Mouse (Mus musculus) stomach, embryonic 16.5 days (tissue): ENCODE data around the gene Stac2. TPM values are rescaled to one million over a fixed set of nuclear protein-coding genes. Genes with fewer than 3 reads are reported as not detected.

Experiments
- ATAC-seq: fragments of 200-750 bp; cut with Nextera tagmentation; 2 replicates; pipeline ENCODE4 v1.8.0; 2017; ENCODE audit warnings: moderate number of reproducible peaks, moderate TSS enrichment; ENCODE audit not compliant: insufficient read depth, low FRiP score
- H3K27ac ChIP-seq: fragments of 300-500 bp; sonication (generic); 2 replicates; pipeline ENCODE4 v1.5.1; 2014; ENCODE audit warnings: low read length
- H3K27me3 ChIP-seq: fragments of 300-500 bp; sonication (generic); 2 replicates; pipeline ENCODE4 v1.6.1; 2014; ENCODE audit warnings: low read length, control low read depth, mixed read lengths; ENCODE audit not compliant: control insufficient read depth, insufficient read depth
- H3K36me3 ChIP-seq: fragments of 300-500 bp; sonication (generic); 2 replicates; pipeline ENCODE4 v1.6.1; 2014; ENCODE audit warnings: low read length; ENCODE audit not compliant: control insufficient read depth, insufficient read depth
- H3K4me1 ChIP-seq: fragments of 300-500 bp; sonication (generic); 2 replicates; pipeline ENCODE4 v1.6.1; 2014; ENCODE audit warnings: low read length, control low read depth, mixed read lengths; ENCODE audit not compliant: control insufficient read depth, insufficient read depth
- H3K4me2 ChIP-seq: fragments of 300-500 bp; sonication (generic); 2 replicates; pipeline ENCODE4 v1.6.1; 2014; ENCODE audit warnings: low read depth, low read length, mixed read lengths
- H3K4me3 ChIP-seq: fragments of 300-500 bp; sonication (generic); replicated peaks from 2 replicates; pipeline ENCODE4 v1.5.1; 2014; ENCODE audit warnings: mild to moderate bottlenecking, low read length
- H3K9ac ChIP-seq: fragments of 300-500 bp; sonication (generic); 2 replicates; pipeline ENCODE4 v1.6.1; 2014; ENCODE audit warnings: low read length
- H3K9me3 ChIP-seq: fragments of 300-500 bp; sonication (generic); replicated peaks from 2 replicates; pipeline ENCODE4 v1.6.1; 2016; ENCODE audit warnings: low read length, control low read depth; ENCODE audit not compliant: control insufficient read depth
- WGBS: fragments of 180-500 bp; shearing (Covaris S2); extraction: QIAGEN DNeasy Blood & Tissue Kit; methylation state at CpG from one replicate; pipeline ENCODE4 v1.1.7; 2014; 5-methylcytosine and 5-hydroxymethylcytosine counted together
- polyA plus RNA-seq: library from polyadenylated mRNA; unstranded; fragments of >200 nt; fragmentation: Nextera tagmentation; extraction: Ambion mirVana; gene quantifications from 2 replicates; pipeline ENCODE4 v1.2.1, GENCODE M21; 2015

Gene Stac2
- polyA plus RNA-seq, 1 experiment from 2014 or later: 0.25 TPM

DNA sequence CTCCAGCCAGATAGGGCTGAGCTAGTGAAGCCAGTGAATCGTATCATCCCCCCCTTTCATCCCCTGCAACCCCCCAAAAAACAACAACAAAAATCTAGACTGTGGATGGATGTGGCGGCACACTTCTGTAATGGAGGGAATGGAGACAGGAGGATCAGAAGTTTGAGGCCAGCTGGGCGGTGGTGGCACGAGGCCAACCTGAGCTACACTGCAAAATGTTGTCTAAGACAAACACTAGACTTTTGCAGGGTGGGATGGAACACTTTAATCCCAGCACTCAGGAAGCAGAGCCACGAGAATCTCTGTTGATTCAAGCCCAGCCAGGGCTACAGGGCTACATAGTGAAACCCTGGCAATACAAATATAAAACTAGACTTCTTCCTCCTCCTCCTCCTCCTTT is 9.2 kb downstream of the Stac2 start:
- no peaks in the 10 kb centered on the region; the same call in 1 of the 2 replicates for H3K27me3 ChIP-seq
- H3K4me2 ChIP-seq: no peak overlapping the region
- H3K36me3 ChIP-seq: no peaks in the 10 kb centered on the region
- peaks cover 4% of the 10 kb centered on the region; the same call in 1 of the 2 replicates for H3K4me1 ChIP-seq
- WGBS: 44% methylated on average over 5 of the region's 5 CpGs
- ATAC-seq: no peak
- H3K9me3 ChIP-seq: no peaks in the 10 kb centered on the region
- no peak overlapping the region for H3K9ac ChIP-seq
- no peak overlapping the region for H3K4me3 ChIP-seq
- H3K27ac ChIP-seq: no peak overlapping the region

DNA sequence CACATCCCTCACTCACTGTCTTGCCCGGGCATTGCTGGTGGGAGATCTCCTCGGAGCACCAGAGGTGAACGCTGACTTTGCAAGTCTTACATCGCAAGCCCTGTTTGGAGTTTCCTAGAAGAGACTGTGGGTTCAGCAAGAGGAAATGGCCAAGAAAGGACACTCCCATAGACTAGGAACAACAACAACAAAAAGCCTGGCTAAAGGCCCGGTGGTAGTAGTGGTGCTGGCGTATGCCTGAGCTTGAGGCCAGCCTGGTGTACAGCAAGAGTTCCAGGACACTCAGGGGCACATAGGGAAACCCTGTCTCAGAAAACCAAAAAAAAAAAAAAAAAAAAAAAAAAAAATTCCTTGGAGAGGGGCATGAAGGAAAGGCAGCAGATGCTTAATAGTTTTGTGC is 10.5 kb downstream of the Stac2 start:
- no peak overlapping the region for H3K4me3 ChIP-seq
- peaks cover 4% of the 10 kb centered on the region; the same call in 1 of the 2 replicates for H3K4me1 ChIP-seq
- no peak for ATAC-seq
- H3K9ac ChIP-seq: no peak overlapping the region
- no peaks in the 10 kb centered on the region for H3K27me3 ChIP-seq
- H3K36me3 ChIP-seq: no peaks in the 10 kb centered on the region
- no peak overlapping the region for H3K4me2 ChIP-seq
- H3K9me3 ChIP-seq: no peaks in the 10 kb centered on the region
- 78% methylated on average over 6 of the region's 6 CpGs for WGBS
- no peak overlapping the region for H3K27ac ChIP-seq

DNA sequence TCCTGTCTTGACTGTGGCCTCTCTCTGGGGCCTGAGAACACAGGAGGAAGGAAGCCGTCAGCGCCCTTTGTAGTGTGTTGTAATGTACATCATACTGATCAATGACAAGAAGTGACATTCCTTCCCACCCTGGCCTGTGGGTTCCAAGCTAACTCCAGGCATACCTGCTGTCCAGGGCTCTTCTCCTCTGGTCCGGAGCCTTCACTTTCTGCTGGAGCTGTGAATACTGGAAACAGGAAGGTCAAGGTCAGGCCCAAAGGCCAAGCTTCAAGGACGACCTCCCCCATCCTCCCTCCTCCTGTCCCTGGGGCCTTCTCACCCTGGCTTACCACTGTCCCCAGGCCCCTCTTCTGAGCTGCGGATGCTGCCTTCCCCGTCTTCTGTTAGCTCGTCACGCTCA is 12.3 kb downstream of the Stac2 start:
- H3K36me3 ChIP-seq: no peaks in the 10 kb centered on the region
- no peak overlapping the region for H3K9ac ChIP-seq
- H3K27ac ChIP-seq: no peak overlapping the region
- ATAC-seq: no peak
- peaks cover 9% of the 10 kb centered on the region; the same call in 1 of the 2 replicates for H3K27me3 ChIP-seq
- H3K4me3 ChIP-seq: no peak overlapping the region
- H3K9me3 ChIP-seq: no peaks in the 10 kb centered on the region
- H3K4me1 ChIP-seq: peaks cover 11% of the 10 kb centered on the region
- WGBS: 70% methylated on average over 8 of the region's 8 CpGs
- H3K4me2 ChIP-seq: no peak overlapping the region

DNA sequence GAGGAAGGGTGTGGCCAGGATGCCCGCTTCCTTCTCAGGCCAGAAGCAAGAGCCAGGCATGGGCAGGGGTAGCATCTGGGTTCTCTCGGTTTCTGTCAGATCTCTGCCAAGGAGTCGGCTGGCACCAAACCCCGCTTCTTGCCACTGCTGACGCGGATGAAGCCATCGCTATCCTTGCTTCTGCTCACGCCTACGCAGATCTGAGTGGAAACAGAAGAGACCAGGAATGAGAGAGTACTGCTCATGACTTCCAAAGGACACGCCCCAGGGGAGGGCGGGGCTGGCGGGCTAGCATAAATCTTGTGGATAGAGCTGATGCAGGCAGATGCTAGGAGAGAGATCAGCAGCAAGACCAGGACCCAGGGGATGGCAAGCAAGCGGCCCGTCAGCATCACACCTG is 15.4 kb downstream of the Stac2 start:
- no peak overlapping the region for H3K4me3 ChIP-seq
- no peak overlapping the region for H3K4me2 ChIP-seq
- no peak for ATAC-seq
- 64% methylated on average over 14 of the region's 14 CpGs for WGBS
- H3K4me1 ChIP-seq: peaks cover 13% of the 10 kb centered on the region
- H3K27ac ChIP-seq: no peak overlapping the region
- no peaks in the 10 kb centered on the region for H3K36me3 ChIP-seq
- H3K9ac ChIP-seq: no peak overlapping the region
- no peaks in the 10 kb centered on the region for H3K9me3 ChIP-seq
- peaks cover 9% of the 10 kb centered on the region; the same call in 1 of the 2 replicates for H3K27me3 ChIP-seq

DNA sequence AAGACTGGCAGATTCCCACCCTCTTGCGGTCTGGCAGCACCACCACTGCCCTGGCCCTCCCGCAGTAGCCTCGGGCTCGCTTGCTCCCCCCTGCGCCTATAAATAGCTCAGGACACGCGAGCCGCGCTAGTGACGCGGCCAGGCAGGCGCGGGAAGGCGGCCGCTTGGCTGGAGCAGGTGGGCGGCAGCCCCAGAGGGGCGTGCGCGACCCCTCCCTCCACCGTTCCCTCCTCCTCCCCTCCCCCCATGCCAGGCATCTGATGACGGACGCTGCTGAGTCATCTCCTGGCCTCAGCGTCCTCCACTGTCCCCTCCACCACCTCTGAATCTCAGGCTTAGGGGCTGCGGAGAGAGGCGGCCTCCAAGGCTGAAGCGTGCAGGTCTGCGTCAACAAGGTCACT is 17.3 kb downstream of the Stac2 start:
- H3K27me3 ChIP-seq: peaks cover 9% of the 10 kb centered on the region; the same call in 1 of the 2 replicates
- ATAC-seq: peak; percentile 59; the same call in 1 of the 2 replicates
- no peak overlapping the region for H3K27ac ChIP-seq
- H3K4me2 ChIP-seq: peak overlapping the region; percentile 53
- no peaks in the 10 kb centered on the region for H3K36me3 ChIP-seq
- H3K9me3 ChIP-seq: no peaks in the 10 kb centered on the region
- peaks cover 13% of the 10 kb centered on the region for H3K4me1 ChIP-seq
- peak overlapping the region; percentile 50 for H3K9ac ChIP-seq
- WGBS: under 1% methylated on average over 27 of the region's 27 CpGs
- H3K4me3 ChIP-seq: peak overlapping the region; percentile 34

DNA sequence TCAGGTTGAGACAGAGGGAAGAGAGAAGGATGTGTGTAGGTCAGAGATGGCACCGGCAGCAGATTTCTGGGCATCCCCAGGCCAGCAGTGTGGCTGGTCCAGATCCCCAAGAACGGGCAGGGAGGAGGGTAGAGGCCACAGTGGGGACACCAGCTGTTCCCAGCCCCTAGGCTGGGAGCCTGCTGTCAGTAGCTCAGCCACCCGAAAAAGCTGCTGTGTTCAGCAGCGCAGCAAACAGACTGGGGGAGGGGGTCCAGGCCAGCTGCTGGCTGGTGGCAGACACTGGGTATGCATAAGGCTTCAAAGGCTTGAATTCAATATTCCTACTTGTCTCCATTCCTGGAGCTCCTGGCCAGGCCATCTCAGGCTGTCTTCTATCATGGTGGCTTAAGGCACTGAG is 18.4 kb downstream of the Stac2 start:
- H3K4me1 ChIP-seq: peaks cover 13% of the 10 kb centered on the region
- ATAC-seq: no peak
- H3K27ac ChIP-seq: no peak overlapping the region
- H3K9ac ChIP-seq: peak overlapping the region; percentile 22; the same call in 1 of the 2 replicates
- WGBS: 39% methylated on average over 4 of the region's 4 CpGs
- H3K36me3 ChIP-seq: no peaks in the 10 kb centered on the region
- H3K4me3 ChIP-seq: no peak overlapping the region
- H3K9me3 ChIP-seq: no peaks in the 10 kb centered on the region
- no peak overlapping the region for H3K4me2 ChIP-seq
- peaks cover 9% of the 10 kb centered on the region; the same call in 1 of the 2 replicates for H3K27me3 ChIP-seq

DNA sequence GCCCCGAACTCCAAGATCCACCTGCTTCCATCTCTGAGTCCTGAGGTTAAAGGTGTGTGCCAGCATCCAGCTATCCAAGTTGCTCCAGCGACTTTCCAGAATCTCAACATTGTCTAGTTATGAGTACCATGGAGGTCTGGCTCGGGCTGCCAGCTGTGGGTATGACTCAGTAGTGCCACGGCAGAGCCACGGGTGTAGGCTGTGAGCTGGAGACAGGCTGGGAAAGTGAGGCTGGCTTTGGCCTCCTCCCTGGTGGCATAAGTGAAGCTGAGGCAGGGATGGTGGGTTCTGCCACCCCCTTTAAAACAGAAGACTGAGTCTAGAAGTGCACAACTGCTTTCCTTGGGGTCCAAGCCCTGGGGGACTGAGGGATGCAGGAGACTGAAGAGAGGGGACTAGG is 19.2 kb downstream of the Stac2 start:
- H3K36me3 ChIP-seq: 0 out of 2 replicates have a peak, but pooled peaks cover 3% of the 10 kb centered on the region
- peaks cover 13% of the 10 kb centered on the region for H3K4me1 ChIP-seq
- no peaks in the 10 kb centered on the region for H3K9me3 ChIP-seq
- ATAC-seq: no peak
- no peak overlapping the region for H3K4me2 ChIP-seq
- H3K27me3 ChIP-seq: peaks cover 9% of the 10 kb centered on the region; the same call in 1 of the 2 replicates
- no peak overlapping the region for H3K4me3 ChIP-seq
- no peak overlapping the region for H3K9ac ChIP-seq
- 79% methylated on average over 5 of the region's 5 CpGs for WGBS
- H3K27ac ChIP-seq: no peak overlapping the region

DNA sequence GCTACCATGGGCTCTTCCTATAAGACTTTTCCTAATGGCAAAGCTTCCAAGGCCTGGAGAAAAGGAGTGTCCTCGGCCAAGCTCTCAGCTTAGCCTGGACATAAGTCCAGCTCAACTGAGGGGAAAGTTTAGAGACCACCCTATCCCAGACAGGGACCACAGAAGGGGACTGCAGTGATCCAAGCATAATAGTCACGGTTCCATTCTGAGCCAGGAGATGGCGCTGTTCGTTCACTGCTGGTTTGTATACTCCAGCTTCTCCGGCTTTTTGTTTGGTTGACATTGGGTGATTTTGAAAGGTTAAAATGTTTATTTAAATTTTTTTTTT is 21.9 kb downstream of the Stac2 start:
- no peak overlapping the region for H3K27ac ChIP-seq
- ATAC-seq: no peak

DNA sequence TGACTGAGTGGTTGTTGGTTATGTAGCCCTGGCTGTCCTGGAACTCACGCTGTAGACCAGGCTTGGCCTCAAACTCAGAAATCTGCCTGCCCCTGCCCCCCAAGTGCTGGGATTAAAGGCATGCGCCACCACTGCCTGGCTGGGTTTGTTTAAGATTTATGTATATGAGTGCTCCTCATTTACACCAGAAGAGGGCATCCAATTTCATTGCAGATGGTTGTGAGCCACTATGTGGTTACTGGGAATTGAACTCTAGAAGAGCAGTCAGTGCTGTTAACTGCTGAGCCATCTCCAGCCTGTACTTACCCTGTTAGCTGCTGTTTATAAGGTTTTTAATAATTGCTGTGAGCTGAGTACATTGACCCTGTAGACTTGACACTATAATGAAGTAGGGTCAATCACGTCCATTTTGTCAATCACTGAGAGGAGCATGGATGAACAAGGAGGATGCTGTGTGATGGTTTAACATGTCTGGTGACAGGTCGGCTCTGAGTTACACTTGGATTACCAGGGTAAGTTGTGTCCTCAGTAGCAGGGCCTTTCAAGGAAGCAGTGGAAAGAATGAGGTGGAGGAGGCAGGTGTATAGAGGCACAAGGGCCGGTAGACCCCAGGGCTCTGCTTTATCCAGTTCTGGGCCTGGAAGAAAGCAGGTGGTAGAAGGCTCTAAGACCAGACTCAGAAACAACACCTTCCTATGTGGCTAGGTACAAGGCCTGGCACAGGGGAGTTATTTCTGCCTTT is 22.4 kb downstream of the Stac2 start:
- H3K9me3 ChIP-seq: no peaks in the 10 kb centered on the region
- WGBS: 43% methylated on average over 5 of the region's 5 CpGs
- no peak overlapping the region for H3K27ac ChIP-seq
- peaks cover 10% of the 10 kb centered on the region for H3K4me1 ChIP-seq
- 0 out of 2 replicates have a peak, but pooled peaks cover 11% of the 10 kb centered on the region for H3K36me3 ChIP-seq
- no peak for ATAC-seq
- no peak overlapping the region for H3K4me3 ChIP-seq
- no peak overlapping the region for H3K9ac ChIP-seq
- H3K27me3 ChIP-seq: no peaks in the 10 kb centered on the region
- no peak overlapping the region for H3K4me2 ChIP-seq

More for the DNA sequence above, 21.9 kb downstream of the Stac2 start:
- Histone ChIP-seq H3K4me3 (no peak overlapping the region), H3K9ac (no peak overlapping the region), H3K9me3 (no peaks in the 10 kb centered on the region), H3K4me2 (no peak overlapping the region), H3K4me1 (peaks cover 13% of the 10 kb centered on the region), H3K36me3 (0 out of 2 replicates have a peak, but pooled peaks cover 11% of the 10 kb centered on the region), H3K27me3 (peaks cover 2% of the 10 kb centered on the region; the same call in 1 of the 2 replicates)
- 5% methylated on average over 5 of the region's 5 CpGs for WGBS
